Mouse (Mus musculus): ENCODE results near the gene Lamp5.

Lamp5 gene

GRCm38 (mm10) chr2:136051688-136052289 lies at the start of gene Lamp5:
Lamp5 (plus strand) TSS chr2:136052239.
- in situ Hi-C loops (cut with MboI, MseI) = loop anchor here (10.0 kb wide), 1 partner anchor 517 kb away; no protein-coding TSS in a partner anchor

- in situ Hi-C loops (cut with MboI, MseI) = no loop called here
Measured at GRCm38 (mm10) chr2:136003836-136004235, 48.2 kb upstream of the Lamp5 start.

GRCm38 (mm10) chr2:136006280-136006679 lies 45.8 kb upstream of the Lamp5 start:
- in situ Hi-C loops (cut with MboI, MseI) = no loop called here

- in situ Hi-C loops (cut with MboI, MseI) = no loop called here
Measured at GRCm38 (mm10) chr2:136012759-136013158, 39.3 kb upstream of the Lamp5 start.

- in situ Hi-C loops (cut with MboI, MseI) = no loop called here
Measured at GRCm38 (mm10) chr2:136048464-136048863, 3.6 kb upstream of the Lamp5 start.

- in situ Hi-C loops (cut with MboI, MseI) = loop anchor here (10.0 kb wide), 1 partner anchor 516 kb away; no protein-coding TSS in a partner anchor
Measured at GRCm38 (mm10) chr2:136050793-136051615, 1.0 kb upstream of the Lamp5 start.

GRCm38 (mm10) chr2:136057861-136058331 lies 5.9 kb downstream of the Lamp5 start:
- in situ Hi-C loops (cut with MboI, MseI) = loop anchor here (10.0 kb wide), 1 partner anchor 523 kb away; no protein-coding TSS in a partner anchor

- in situ Hi-C loops (cut with MboI, MseI) = loop anchor here (10.0 kb wide), 1 partner anchor 524 kb away; no protein-coding TSS in a partner anchor
Measured at GRCm38 (mm10) chr2:136058398-136058797, 6.4 kb downstream of the Lamp5 start.

- in situ Hi-C loops (cut with MboI, MseI) = loop anchor here (10.0 kb wide), 1 partner anchor 524 kb away; no protein-coding TSS in a partner anchor
Measured at GRCm38 (mm10) chr2:136059029-136059669, 7.1 kb downstream of the Lamp5 start.

- in situ Hi-C loops (cut with MboI, MseI) = no loop called here
Measured at GRCm38 (mm10) chr2:136064356-136064755, 12.3 kb downstream of the Lamp5 start.

- in situ Hi-C loops (cut with MboI, MseI) = loop anchor here (25.0 kb wide), 1 partner anchor 1359 kb away; no protein-coding TSS in a partner anchor
Measured at GRCm38 (mm10) chr2:136095978-136096377, 43.9 kb downstream of the Lamp5 start.

GRCm38 (mm10) chr2:136097143-136097542 lies 45.1 kb downstream of the Lamp5 start:
- in situ Hi-C loops (cut with MboI, MseI) = loop anchor here (25.0 kb wide), 1 partner anchor 1360 kb away; no protein-coding TSS in a partner anchor

GRCm38 (mm10) chr2:136107597-136107996 lies 55.6 kb downstream of the Lamp5 start:
- in situ Hi-C loops (cut with MboI, MseI) = no loop called here

- in situ Hi-C loops (cut with MboI, MseI) = no loop called here
Measured at GRCm38 (mm10) chr2:136108124-136109037, 56.3 kb downstream of the Lamp5 start.

GRCm38 (mm10) chr2:136109038-136109363 lies 57.0 kb downstream of the Lamp5 start:
- in situ Hi-C loops (cut with MboI, MseI) = no loop called here

- in situ Hi-C loops (cut with MboI, MseI) = no loop called here
Measured at GRCm38 (mm10) chr2:136113374-136113773, 61.3 kb downstream of the Lamp5 start.

GRCm38 (mm10) chr2:136118006-136118405 lies 66.0 kb downstream of the Lamp5 start:
- in situ Hi-C loops (cut with MboI, MseI) = no loop called here
